Mouse (Mus musculus) megakaryocyte-erythroid progenitor cell, adult 5-6 weeks (primary cell): Measurements from ENCODE around the gene Tprg. TPM values are rescaled to one million over a fixed set of nuclear protein-coding genes. Genes with fewer than 3 reads are reported as not detected.

Experiments
- ATAC-seq: replicated peaks from 2 replicates; pipeline ENCODE4 v1.8.0; 2016; ENCODE audit warnings: mild to moderate bottlenecking, inconsistent platforms; ENCODE audit not compliant: severe bottlenecking, poor library complexity, low FRiP score, low TSS enrichment
- total RNA-seq, 2 experiments: library from RNA; stranded (forward) in 1 of 2; stranded (reverse) in 1 of 2; fragments of 200-1000, 215-1000 nt in 1 of 2; fragments of >200 nt in 1 of 2; fragmentation: Nextera tagmentation in 1 of 2; gene quantifications; 2 replicates each; pipeline ENCODE4 v1.2.3; 2014 to 2017

Tprg gene
- total RNA-seq, 2 experiments from 2014 or later: not detected

DNA sequence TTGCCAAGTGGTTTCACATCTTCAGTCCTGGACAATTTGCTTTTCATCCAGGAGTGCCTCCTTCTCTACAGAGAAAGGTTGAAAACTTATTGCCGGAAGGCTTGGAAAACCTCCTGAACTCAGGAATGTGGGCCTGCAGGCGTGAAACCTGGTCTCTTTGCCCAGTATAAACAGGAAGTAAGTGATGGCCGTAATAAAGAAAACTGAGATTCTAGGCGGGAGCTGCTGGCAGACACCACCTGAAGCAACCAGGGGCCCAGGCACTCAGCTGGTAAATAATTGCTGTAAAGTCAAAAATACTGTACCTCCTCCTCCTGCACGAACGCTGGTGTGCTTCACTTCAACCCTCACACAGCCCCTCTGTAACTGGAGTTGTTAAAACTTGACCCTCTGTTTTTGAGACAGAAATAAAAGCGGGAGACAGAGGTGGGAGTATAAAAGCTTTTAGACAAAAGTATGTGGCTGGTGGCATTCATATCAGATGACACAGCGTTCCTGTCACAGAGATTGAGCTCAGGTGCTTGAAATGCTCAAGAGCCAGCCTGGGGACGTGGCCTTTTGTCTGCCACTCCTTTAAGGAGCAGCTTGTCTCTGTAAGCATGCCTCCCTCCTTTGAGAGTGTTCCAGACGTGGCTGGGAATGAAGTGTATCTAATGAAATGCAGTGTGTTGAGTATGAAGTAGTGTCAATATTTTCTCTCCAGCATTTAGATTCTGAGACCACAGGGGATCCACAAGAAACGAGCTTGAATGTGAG is 131.4 kb downstream of the Tprg start:
- ATAC-seq: no peak

DNA sequence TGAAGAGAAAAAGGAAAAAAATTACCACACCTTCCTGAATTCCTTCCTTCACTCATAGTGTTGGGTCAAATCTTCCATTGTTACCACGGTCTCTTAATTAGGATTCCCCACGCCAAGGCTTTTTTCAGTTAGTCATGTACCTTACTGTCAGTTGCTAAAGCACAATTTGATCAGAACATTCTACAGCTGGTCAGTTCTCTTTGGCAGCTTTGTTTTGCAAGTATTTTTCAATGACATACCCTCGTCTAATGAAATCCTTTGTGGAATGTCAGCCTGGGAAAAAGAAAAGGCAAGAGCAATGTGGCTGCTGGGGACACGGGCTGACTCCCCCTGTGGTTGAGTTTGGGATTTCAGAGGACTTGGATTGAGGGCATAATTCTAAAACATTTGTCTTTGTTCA is 136.4 kb downstream of the Tprg start:
- ATAC-seq: no peak

DNA sequence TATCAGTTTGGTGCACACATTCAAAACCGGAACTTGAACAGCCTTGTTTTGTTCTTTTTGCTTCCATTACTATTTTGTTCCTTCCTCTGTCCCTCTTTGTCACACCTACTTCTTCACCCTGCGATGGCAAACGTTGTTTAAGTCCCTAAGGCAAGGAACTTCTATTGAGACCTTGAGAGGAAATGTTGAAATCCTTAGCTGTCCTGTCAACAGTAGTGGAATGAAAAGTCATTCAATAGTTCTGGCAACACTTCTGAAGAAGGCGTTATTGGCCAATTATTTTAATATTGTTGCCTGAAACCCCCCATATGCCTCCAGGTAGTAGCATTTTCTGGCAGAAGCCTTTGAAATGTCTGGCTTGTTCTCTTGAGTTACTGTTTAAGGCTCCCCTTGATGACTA is 137.4 kb downstream of the Tprg start:
- no peak for ATAC-seq

DNA sequence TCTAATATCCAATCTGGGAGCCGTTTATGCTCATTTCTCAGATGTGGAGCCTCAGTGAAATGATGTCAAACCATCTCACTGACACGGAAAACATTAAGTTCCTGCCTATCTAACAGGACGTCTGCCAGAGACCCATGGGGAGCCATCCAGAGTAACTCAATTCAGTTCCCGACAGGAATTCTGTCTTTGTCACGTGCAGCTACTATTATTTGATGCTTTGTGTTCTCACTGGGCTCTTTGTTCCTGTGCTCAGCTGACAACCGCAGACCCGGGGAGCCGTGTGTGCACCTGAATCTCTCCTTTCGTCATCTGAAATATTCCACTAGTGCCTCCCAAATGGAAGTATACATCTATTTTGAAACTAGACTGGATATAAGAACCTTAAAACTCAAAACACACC is 138.3 kb downstream of the Tprg start:
- no peak for ATAC-seq

DNA sequence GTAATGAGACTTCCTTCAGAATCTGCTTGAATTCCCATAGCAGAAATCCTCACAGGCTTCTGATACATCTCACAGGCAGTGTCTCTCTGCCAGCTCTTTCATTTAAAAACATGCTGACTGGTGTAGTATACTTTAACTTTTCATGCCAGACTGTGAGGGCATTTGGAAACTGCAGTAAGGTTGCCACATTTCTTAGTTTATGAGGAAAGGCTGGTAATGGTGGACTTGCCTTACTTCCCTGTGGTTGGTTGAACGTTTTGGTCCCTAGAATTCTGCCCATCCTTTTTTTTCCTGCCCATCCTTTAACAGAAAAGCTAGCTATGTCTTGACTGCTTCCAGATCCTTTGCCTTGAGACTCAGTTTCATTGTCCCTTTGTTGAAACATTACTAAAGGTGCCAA is 138.8 kb downstream of the Tprg start:
- ATAC-seq: no peak

DNA sequence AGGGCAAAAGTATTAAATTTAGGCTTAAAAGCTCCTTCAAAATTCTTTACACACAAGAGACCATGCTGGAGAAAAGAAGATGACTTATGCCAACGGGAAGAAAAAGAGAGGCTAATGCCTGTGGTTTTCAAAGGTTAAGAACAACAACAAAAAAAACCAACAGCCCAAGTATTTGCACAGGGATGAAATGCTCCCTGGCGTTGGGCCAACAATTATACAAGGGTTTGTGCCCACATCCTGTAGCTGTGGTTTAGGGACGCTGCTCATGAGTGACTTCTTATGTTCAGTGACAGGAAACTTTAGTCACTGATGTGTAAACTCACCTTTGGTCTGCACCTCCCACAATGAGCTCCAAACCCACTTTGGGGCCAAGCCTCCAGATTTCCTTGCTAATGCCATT is 139.6 kb downstream of the Tprg start:
- no peak for ATAC-seq

DNA sequence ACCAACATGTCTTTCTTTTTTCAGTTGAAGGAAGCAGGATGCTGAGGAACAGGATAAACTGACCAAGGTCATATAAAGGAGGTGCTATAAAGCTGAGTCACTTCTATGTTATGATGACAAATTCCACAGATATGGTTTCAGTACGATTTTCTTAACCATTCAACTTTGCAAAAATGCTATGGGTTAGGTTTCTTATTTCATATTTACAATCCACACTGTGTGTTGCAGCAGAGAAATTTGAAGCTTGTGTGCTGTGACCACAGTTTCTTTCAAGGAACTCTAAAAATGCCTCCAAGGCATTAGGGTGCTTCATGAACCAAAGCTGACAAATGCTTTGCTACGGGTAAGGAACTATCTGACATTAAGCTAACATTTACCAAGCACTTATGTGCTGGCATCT is 153.4 kb downstream of the Tprg start:
- ATAC-seq: no peak

DNA sequence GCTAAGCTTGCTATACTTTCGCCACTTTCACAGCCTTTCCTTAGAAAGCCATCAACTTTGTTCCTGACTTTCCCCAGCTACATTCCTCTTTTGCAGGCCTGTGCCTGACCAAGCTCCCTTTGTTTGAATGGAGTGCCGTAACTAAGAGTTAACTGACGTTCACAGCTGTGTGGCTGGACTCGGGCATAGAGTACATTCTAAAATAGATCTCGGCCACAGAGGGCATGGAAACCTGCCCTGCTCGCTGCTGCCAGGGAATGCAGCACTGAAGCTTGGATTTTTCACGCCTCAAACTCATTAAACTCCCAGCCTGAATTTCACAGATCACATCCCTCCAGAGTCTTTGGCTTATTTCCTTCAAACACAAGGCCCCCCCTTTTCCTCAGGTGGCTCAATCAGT is 159.0 kb downstream of the Tprg start:
- ATAC-seq: no peak

DNA sequence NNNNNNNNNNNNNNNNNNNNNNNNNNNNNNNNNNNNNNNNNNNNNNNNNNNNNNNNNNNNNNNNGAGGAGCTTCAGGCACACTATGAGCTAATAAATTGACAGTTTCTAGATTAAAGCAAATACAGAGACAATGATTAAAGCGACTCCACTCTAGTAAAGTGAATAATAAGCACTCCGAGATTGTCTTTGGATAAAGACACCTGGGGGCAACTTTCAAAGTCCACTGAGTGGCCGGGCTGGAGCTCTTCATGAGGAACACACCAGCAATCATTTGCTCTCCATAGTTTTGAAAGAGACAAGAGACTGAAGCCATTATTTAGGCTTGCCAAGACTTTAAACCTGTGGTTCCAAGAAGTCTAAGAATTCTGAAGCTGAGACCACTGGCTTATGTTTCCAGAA is 164.9 kb downstream of the Tprg start:
- ATAC-seq: no peak

DNA sequence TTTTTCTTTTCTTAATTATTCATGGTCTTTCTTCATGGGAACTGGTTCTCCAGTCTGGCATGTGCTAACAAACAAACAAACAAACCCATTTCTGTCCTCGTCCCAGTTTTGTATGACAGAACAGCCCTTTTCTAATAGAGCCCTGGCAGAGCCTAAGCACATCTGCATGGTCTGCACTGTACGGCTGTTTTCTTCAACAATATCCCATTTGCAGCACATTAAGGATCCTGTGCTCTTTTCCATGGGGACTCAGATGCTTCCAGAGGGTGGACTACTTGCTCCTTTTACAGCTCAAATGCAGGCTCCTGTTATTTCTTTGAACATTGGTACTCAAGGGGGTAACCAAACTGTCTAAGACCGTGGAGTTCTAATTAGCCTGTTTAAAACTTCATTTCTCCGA is 178.1 kb downstream of the Tprg start:
- no peak for ATAC-seq

DNA sequence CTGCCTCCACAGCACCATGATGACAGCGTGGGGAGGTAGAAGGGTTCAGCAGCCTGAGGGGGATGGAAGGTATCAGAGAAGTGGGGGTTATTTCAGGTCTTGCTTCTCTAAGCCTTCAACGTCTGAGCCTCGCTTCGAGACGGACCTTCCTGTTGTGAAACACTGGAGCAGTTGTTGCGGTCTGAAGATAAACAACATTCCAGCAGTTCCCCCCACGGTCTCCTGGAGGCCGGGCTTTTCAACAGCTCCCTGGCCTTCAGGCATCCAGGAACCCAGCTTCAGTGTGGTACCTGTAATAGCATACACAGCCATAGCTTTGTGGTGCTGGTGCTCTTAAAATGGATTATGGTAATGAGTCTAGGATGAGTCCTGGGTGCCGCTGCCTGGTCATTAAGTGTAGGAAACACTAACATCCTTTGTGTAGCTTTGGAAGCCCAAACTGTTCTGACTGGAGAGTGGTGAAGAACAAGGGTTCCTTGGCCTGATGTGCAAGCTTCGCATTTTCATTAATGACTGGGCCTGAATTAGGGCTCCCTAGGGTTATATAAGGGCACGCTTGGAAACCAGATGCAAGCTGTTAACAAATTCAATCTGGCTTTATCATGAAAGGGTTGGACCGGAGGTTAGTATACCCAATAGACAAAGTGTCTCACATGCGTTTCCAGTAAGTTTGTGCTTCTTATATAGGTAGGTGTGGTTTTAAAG is 179.0 kb downstream of the Tprg start:
- ATAC-seq: no peak

DNA sequence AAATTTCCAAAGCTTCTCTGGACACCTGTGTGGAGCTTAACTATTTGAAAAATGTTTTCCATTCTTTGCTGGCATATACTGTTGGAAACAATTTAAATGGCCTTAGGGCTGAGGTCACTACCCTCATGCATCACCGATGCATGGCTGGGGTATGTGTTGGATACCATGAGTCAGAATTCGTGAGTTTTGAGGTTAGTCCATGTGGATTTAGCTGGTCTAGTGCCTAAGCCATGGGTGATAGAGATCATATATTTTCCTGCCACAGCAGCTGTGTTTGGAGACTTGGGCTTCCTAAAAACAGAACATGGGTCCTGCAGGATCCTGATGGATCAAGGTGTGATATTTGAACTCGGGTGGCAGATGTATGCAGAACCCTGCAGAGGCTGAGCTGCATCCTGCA is 181.4 kb downstream of the Tprg start:
- no peak for ATAC-seq

DNA sequence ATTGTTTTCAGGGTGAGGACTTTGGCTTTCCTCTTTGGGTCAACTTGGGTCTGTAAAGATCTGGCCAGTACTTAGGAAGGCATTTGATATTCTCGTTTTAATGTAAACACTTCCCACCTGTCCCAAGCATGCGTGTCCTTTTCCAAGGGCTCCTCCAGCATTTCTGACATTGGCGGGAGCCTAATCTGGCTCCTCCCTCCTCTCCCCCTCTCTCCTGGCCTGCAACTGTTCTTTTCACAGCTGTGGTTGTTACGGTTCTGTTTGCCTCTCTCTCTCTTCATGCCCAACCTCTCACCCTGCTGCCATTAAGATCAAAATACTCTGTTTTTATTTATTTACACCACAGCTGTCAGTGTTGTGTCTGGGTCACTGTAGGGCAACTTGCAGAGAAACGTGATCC is 182.0 kb downstream of the Tprg start:
- no peak for ATAC-seq
